Mouse (Mus musculus) embryo, embryonic 10 days (tissue): Measurements from ENCODE around the gene Ap1g1.
"Not testable (repeated sequence)": the region's sequence is repeated elsewhere in the genome, so short reads cannot be mapped to it uniquely, and the experiment has no call there.

ENCODE experiments used
- DNase-seq: peaks from one replicate; pipeline ENCODE4 v3.0.0-alpha.2; 2015; ENCODE audit warnings: low spot score

Ap1g1 gene

DNA sequence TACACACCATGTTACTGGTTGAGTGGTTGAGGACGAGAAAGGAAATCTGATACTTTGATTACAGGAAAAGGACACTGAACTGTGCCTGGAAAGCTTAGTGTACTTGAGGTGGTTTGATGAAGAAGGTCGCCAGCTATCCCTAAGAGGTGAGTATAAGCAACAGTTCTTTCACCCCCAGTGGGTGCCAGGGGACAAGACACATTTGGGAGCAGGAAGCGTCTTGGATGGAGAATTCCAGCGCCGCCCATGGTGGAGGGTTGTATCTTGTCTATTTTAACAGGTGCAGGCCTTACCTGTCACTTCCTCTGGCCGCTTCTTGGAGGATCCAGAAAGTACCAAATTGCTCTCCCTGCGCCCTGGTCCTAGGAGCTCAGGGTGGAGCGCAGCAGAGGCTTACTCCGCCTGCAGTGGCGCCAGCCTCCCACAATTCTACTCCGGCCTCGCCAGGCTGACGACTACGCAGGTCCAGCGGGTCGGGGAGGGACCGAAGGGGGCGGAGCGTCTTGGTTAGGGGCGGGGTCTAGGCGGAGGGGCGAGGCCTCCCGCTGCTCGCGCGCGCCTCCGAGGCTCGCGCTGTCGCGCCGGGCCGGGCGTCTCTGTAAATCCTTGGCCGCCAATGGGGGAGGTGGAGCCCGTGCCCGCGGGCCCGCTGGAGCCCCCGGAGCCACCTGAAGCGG, 89.8 kb downstream of the Ap1g1 start, which contains the start of gene Phlpp2:
Gene Phlpp2 (plus strand): TSS at position 540 of the 677 bp plus-strand sequence.
- DNase-seq = peak; percentile 93

- peak; percentile 58 for DNase-seq
These were observed 90.5 kb downstream of the Ap1g1 start for GRCm38 (mm10) chr8:109868680-109869361.

GRCm38 (mm10) chr8:109871056-109871455, 92.7 kb downstream of the Ap1g1 start:
- DNase-seq = no peak

GRCm38 (mm10) chr8:109873800-109874199, 95.4 kb downstream of the Ap1g1 start:
- not testable (repeated sequence) for DNase-seq

DNA sequence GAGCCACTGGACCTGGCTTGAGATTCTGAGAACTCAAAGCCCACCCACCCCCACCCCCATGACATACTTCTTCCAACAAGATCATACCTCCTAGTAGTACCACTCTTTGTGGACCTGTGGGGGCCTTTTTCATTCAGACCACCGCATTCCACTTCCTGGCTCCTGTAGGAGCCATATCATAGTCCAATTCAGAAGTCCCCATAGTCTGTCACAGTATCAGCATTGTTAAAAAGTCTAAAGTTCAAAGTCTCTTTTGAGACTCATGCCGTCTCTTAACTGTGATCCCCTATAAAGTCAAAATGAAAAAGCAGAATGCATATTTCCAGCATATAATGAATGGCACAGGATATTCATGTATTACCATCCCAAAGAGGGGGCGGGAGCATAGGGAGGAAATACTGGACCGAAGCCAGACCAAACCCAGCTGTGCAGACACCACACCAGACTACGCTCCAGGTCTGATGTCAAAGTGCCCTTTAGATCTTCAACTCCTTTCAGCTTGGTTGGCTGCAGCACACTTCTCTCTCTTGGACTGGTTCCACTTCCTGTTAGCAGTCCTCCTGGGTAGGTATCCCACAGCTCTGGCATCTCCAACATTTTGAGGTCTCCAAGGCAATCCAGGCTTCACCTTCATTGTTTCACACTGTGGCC, 101.8 kb downstream of the Ap1g1 start:
- no peak for DNase-seq

- no peak for DNase-seq
These were observed 106.9 kb downstream of the Ap1g1 start for GRCm38 (mm10) chr8:109885294-109885693.

DNA sequence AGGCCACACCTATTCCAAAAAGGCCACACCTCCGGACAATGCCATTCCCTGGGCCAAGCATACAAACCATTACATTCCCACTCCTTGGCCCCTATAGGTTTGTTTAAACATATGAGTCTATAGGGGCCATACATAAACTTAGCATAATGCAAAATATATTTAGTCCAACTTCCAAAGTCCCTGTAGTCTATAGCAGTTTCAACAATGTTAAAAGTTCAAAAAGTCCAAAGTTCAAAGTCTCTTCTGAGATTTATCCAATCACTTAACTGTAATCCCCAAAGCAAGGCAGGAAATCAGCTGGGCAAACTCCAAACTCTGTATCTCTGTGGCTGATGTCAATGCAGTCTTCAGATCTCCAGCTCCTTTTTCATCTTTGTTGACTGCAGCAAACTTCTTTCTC, 110.9 kb downstream of the Ap1g1 start:
- no peak for DNase-seq

DNA sequence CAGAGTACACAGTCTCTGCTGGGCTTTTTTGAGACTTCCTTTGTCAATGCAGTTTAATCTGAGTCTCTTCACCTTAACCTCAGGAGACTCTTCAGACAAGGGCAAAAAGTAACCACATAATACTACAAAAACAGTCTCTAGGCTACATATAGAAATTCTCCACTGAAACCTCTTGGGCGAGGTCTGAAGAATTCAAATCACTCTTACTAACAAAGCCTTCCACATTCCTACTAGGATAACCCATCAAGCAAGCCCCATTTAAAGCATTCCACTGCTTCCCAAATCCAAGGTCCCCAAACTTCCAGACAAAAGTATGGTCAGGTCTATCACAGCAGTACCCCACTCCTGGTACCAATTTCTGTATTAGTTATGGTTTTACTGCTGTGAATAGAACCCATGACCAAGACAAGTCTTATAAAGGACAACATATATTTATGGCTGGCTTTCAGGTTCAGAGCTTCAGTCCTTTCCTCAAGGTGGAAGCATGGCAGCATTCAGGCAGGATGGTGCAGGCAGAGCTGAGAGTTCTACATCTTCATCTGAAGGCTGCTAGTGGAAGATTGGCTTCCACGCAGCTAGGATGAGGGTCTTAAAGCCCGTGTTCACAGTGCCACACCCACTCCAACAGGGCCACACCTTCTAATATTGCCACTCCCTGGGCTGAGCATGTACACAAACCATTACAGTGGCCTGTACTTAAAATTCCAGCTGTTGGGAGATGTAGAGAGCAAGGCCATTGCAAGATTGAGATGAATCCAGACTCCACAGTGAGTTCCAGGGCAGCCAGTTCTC, 112.6 kb downstream of the Ap1g1 start:
- no peak for DNase-seq

GRCm38 (mm10) chr8:109894636-109895035, 116.3 kb downstream of the Ap1g1 start:
- DNase-seq = no peak

- no peak for DNase-seq
These were observed 117.0 kb downstream of the Ap1g1 start for GRCm38 (mm10) chr8:109895355-109895754.

GRCm38 (mm10) chr8:109902379-109902778, 124.0 kb downstream of the Ap1g1 start:
- DNase-seq = no peak

DNA sequence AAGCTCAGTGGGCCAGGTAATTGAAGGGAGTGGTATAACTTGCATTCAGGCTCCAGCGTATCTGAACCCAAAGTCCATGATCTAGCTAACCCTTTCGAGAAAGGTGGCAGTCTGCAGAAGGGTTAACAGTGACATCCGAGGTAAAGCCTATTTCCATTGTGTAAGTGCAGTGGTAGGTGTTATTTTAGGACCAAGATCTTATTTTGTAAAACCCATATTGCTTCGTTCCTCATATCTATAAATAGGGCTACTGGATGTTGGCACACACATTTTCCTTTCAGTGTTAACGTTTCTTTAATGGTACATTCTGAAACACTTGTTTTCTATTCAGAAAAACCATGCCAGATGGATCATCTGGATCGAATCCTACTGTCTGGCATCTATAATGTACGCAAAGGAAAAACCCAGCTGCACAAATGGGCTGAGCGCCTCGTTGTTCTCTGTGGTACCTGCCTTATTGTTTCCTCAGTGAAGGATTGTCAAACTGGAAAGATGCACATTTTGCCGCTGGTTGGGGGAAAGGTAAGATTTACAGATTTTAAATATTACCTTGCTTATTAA, 125.6 kb downstream of the Ap1g1 start:
- no peak for DNase-seq

- DNase-seq = no peak
These were observed 126.7 kb downstream of the Ap1g1 start for GRCm38 (mm10) chr8:109904928-109905668.

GRCm38 (mm10) chr8:109906907-109907306, 128.6 kb downstream of the Ap1g1 start:
- no peak for DNase-seq

GRCm38 (mm10) chr8:109907376-109907775, 129.0 kb downstream of the Ap1g1 start:
- DNase-seq = no peak
